Mouse (Mus musculus): ENCODE results near the gene Bola1. TPM values are rescaled to one million over a fixed set of nuclear protein-coding genes. Genes with fewer than 3 reads are reported as not detected.

Gene Bola1
- polyA plus RNA-seq, 2 experiments = 43.9 to 60.2 TPM

DNA sequence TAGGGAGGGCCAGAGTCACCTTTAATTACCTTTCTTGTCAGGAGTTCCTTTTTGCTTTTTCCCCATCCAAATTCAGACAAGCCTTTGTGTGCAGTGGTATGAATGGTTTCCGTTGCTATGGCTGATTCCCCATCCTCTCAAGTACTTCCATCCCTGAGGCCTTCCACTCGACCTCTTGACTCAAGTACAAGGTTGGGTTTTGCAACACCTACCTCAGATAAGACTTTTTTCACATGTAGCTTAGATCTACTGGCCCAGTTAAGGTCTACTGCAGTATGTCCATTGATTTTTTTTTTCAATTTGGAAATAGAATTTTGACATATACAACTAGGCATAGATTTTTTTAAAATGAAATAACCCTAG lies 12.2 kb upstream of the Bola1 start:
- Histone ChIP-seq H3K9ac (ENCODE audit: low read depth, low read length, severe bottlenecking) (no peak overlapping the region), H3K4me1 (ENCODE audit: control insufficient read depth, insufficient read depth, low read length) (no peaks in the 10 kb centered on the region), H3K4me2 (replicated peaks; ENCODE audit: low read depth, low read length, severe bottlenecking) (no peak overlapping the region), H3K27me3 (ENCODE audit: control insufficient read depth, insufficient read depth, low read length) (no peaks in the 10 kb centered on the region), H3K4me3 (replicated peaks; ENCODE audit: low read length) (no peak overlapping the region), H3K36me3 (ENCODE audit: control insufficient read depth, insufficient read depth, low read length) (no peaks in the 10 kb centered on the region), H3K9me3 (ENCODE audit: control insufficient read depth, low read length) (no peaks in the 10 kb centered on the region), H3K27ac (replicated peaks; ENCODE audit: low read depth, low read length) (no peak overlapping the region)
- 60% methylated on average over 2 of the region's 2 CpGs for WGBS
- no peak for TF ChIP-seq POLR2A (IDR thresholded peaks at IDR 0.05; ENCODE audit: borderline replicate concordance, extremely low read depth, insufficient read depth, insufficient read length)
- no peak for ATAC-seq (ENCODE audit: low FRiP score, low read depth)
- no peak for DNase-seq (ENCODE audit: low spot score)

DNA sequence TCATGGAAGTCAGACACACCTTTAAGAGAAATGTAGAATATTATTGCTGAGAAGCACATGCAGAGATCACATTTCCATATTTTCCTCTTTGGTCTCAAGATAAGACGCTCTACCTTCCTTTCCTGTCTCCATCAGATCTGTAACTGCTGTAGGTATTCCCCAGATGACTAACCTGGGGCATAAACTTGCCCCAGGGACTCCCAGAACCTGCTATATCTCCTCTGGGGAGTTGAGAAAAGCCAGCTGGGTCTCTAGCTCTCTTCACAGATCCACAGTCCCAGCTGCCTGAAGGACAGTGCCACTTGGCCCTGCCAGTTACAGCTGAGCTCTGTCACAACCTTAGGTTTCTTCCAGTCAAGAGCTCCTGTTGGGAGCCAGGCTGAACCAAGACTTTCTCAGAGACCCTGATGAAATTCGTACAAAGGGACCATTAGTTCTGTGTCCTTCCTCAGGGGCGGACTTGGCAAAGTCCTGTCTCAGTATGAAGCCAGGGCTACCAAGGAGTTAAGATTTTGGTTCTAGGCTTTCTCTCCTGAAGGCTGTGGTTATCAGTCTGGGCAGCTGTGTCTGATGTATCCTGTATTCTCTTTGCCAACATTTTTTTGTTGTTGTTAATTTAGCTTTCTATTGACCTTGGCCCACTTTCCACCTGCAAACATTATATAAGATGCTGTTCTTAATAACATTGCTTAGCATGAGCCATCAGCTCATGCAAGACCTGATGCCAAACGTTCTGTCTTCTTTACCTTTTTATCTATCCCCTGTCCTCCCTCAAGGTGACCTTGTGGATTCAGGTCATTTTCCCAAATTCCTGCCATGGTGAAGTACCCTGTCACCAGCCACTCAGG lies 11.6 kb upstream of the Bola1 start:
- no peak overlapping the region for H3K9ac ChIP-seq (ENCODE audit: low read depth, low read length, severe bottlenecking)
- no peaks in the 10 kb centered on the region for H3K27me3 ChIP-seq (ENCODE audit: control insufficient read depth, insufficient read depth, low read length)
- WGBS = 78% methylated on average over 4 of the region's 4 CpGs
- H3K4me3 ChIP-seq (replicated peaks; ENCODE audit: low read length) = no peak overlapping the region
- H3K36me3 ChIP-seq (ENCODE audit: control insufficient read depth, insufficient read depth, low read length) = no peaks in the 10 kb centered on the region
- H3K9me3 ChIP-seq (ENCODE audit: control insufficient read depth, low read length) = no peaks in the 10 kb centered on the region
- DNase-seq (ENCODE audit: low spot score) (no peak), ATAC-seq (ENCODE audit: low FRiP score, low read depth) (no peak)
- no peak for TF ChIP-seq POLR2A (IDR thresholded peaks at IDR 0.05; ENCODE audit: borderline replicate concordance, extremely low read depth, insufficient read depth, insufficient read length)
- H3K4me2 ChIP-seq (replicated peaks; ENCODE audit: low read depth, low read length, severe bottlenecking) = no peak overlapping the region
- no peak overlapping the region for H3K27ac ChIP-seq (replicated peaks; ENCODE audit: low read depth, low read length)
- no peaks in the 10 kb centered on the region for H3K4me1 ChIP-seq (ENCODE audit: control insufficient read depth, insufficient read depth, low read length)

DNA sequence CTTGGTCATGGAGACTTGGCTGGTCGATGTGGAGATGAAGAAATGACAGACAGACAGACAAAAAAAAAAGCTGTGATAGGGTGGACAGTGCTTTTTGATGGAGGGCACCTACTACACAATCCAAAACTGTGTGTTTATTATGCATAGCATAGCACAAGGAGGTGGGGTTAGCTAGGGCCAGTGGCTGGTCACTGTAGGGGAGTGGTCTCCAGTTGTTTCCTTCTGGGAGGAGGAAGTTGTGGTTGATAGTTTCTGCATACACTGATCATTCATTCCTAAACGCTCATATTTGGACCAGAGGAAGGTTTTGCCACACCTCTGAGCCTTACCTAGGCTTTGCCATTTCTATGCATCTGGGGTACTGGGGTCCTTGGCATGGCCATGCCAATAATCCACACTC lies 10.9 kb upstream of the Bola1 start:
- Histone ChIP-seq H3K4me3 (replicated peaks; ENCODE audit: low read length) (no peak overlapping the region), H3K4me1 (ENCODE audit: control insufficient read depth, insufficient read depth, low read length) (no peaks in the 10 kb centered on the region), H3K9ac (ENCODE audit: low read depth, low read length, severe bottlenecking) (no peak overlapping the region), H3K27ac (replicated peaks; ENCODE audit: low read depth, low read length) (no peak overlapping the region), H3K4me2 (replicated peaks; ENCODE audit: low read depth, low read length, severe bottlenecking) (no peak overlapping the region), H3K27me3 (ENCODE audit: control insufficient read depth, insufficient read depth, low read length) (no peaks in the 10 kb centered on the region), H3K36me3 (ENCODE audit: control insufficient read depth, insufficient read depth, low read length) (no peaks in the 10 kb centered on the region), H3K9me3 (ENCODE audit: control insufficient read depth, low read length) (no peaks in the 10 kb centered on the region)
- DNase-seq (ENCODE audit: low spot score) (no peak), ATAC-seq (ENCODE audit: low FRiP score, low read depth) (no peak)
- TF ChIP-seq POLR2A (IDR thresholded peaks at IDR 0.05; ENCODE audit: borderline replicate concordance, extremely low read depth, insufficient read depth, insufficient read length) = no peak
- 81% methylated on average over 2 of the region's 2 CpGs for WGBS

DNA sequence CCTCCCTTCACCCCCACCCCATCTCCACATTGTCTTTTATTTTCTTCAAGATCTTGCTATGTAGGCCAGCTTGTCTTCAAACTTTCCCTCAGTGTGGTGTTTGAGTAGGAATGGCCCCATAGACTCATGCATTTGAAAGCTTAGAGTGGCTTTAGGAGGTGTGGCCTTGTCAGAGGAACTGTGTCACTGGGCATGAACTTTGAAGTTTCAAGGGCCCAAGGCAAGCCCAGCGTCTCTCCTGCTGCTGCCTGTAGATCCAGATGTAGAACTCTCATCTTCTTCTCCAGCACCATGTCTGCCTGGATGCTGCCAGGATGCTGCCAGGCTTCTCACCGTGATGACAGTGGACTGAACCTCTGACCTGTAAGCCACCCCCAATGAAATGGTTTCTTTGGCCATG lies 9.3 kb upstream of the Bola1 start:
- Histone ChIP-seq H3K9ac (ENCODE audit: low read depth, low read length, severe bottlenecking) (no peak overlapping the region), H3K4me2 (replicated peaks; ENCODE audit: low read depth, low read length, severe bottlenecking) (no peak overlapping the region), H3K27me3 (ENCODE audit: control insufficient read depth, insufficient read depth, low read length) (no peaks in the 10 kb centered on the region), H3K4me1 (ENCODE audit: control insufficient read depth, insufficient read depth, low read length) (no peaks in the 10 kb centered on the region), H3K36me3 (ENCODE audit: control insufficient read depth, insufficient read depth, low read length) (no peaks in the 10 kb centered on the region), H3K27ac (replicated peaks; ENCODE audit: low read depth, low read length) (no peak overlapping the region), H3K9me3 (ENCODE audit: control insufficient read depth, low read length) (no peaks in the 10 kb centered on the region), H3K4me3 (replicated peaks; ENCODE audit: low read length) (no peak overlapping the region)
- no peak for TF ChIP-seq POLR2A (IDR thresholded peaks at IDR 0.05; ENCODE audit: borderline replicate concordance, extremely low read depth, insufficient read depth, insufficient read length)
- ATAC-seq (ENCODE audit: low FRiP score, low read depth) (no peak), DNase-seq (ENCODE audit: low spot score) (no peak)
- WGBS = 75% methylated on average over 2 of the region's 2 CpGs

DNA sequence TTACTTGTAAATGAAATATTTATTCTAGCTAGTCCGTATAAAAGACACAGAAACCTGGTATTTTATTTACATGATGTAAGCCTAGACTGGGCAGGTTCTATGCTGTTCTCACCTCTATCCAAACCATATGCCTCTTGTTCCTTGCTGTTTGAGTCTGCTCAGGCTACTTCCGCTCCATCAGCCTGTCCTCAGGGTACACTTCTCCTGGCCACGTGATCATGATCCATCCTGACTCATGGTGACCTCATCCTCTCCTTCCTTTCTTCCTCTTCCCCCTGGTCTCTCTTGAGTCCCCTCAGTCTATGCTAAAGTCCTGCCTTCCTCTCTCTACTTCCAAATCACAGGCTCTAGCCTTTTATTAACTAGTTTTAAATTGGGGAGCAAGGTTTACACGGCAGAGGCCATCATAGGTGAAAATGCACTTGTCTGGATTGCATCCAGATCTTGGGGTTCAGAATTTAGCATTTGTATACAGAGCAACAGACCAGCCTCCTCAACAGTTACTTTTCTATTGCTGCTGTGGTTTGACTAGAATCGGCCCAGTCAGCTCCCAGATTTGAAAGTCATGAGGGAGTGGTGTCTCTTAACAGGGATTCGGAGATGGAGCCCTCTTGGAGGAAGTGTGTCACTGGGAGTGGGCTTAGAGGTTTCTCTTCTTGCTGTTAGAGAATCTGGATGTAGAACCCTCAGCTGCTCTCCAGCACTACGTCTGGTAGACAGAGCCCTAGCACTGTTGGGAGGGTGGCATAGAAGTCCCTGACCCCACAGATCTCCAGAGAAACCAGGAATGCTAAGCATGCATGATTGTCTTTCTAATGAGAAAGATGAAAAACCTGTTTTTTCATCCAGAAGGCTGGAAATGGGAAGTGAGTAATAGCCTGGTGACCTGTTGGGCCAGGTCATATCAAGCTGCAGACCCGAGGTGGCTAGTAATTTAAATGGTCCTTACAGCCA lies 7.5 kb upstream of the Bola1 start:
- no peak overlapping the region for H3K9ac ChIP-seq (ENCODE audit: low read depth, low read length, severe bottlenecking)
- TF ChIP-seq POLR2A (IDR thresholded peaks at IDR 0.05; ENCODE audit: borderline replicate concordance, extremely low read depth, insufficient read depth, insufficient read length) = no peak
- ATAC-seq (ENCODE audit: low FRiP score, low read depth) = peak; percentile 54; the same call in 1 of the 2 replicates
- no peak for DNase-seq (ENCODE audit: low spot score)
- WGBS = 59% methylated on average over 8 of the region's 8 CpGs
- no peaks in the 10 kb centered on the region for H3K36me3 ChIP-seq (ENCODE audit: control insufficient read depth, insufficient read depth, low read length)
- no peak overlapping the region for H3K4me2 ChIP-seq (replicated peaks; ENCODE audit: low read depth, low read length, severe bottlenecking)
- H3K4me3 ChIP-seq (replicated peaks; ENCODE audit: low read length) = no peak overlapping the region
- H3K4me1 ChIP-seq (ENCODE audit: control insufficient read depth, insufficient read depth, low read length) = peaks cover 8% of the 10 kb centered on the region
- H3K27me3 ChIP-seq (ENCODE audit: control insufficient read depth, insufficient read depth, low read length) = no peaks in the 10 kb centered on the region
- H3K9me3 ChIP-seq (ENCODE audit: control insufficient read depth, low read length) = no peaks in the 10 kb centered on the region
- H3K27ac ChIP-seq (replicated peaks; ENCODE audit: low read depth, low read length) = no peak overlapping the region

Data from limb, embryonic 14.5 days (tissue).